ENCODE assay signal across 9 mouse cellular contexts in the genomic region with DNA sequence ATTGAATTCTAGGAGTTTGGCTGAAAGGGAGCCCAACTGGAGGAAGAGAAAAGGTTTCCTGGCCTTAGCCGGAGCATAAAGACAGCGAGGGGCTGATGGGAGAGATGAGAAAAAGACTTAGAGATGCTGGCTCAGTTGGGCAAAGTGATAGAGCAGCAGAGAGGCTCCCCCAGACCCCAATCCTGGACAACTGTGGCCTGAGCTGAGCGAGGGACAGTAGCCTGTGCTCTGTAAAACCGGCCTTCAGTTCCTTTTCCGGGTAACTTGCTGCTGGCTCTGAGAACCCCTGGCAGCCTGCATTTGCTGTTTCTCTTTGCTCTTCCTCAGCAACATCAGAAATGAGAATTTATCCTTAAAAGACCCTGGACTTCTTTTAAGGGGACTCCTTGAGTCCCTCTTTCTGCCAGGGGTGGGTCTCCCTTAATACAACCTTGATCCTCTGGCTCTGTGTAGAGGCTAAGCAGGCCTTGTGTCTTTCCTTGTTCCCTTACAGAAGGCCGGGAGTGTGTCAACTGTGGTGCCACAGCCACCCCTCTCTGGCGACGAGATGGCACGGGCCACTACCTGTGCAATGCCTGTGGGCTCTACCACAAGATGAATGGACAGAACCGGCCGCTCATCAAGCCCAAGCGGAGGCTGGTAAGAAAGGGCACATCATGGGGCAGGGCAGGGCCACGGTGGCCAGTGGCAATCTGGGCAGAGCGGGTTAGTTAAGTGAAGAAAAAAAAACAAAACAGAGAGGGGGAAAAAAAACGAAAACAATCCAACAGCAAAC. TPM values are rescaled to one million over a fixed set of nuclear protein-coding genes. Genes with fewer than 3 reads are reported as not detected.
DNase-seq lines count a peak whose midpoint lies in the region; ATAC-seq lines count a peak whose summit lies in the region.
"Had no signal": no experiment of that assay in that cellular context is flagged by ENCODE, and none has a peak within 500 bp of the region (broad histone marks: within the 10 kb centered on the region; RNA-seq: fewer than 3 reads in every experiment).

No protein-coding gene starts in this region.

- peak overlapping the region; percentile 27; the same call in 1 of the 2 replicates for H3K4me2 ChIP-seq in lung, embryonic 15.5 days
- H3K4me2 ChIP-seq in heart, embryonic 15.5 days = peak overlapping the region; percentile 83
- H3K4me2 ChIP-seq in neural tube, embryonic 11.5 days (ENCODE audit: low read depth) = no peak overlapping the region

- peaks cover 99% of the 10 kb centered on the region for H3K27me3 ChIP-seq in lung, embryonic 15.5 days
- H3K27me3 ChIP-seq in heart, embryonic 15.5 days = peaks cover 97% of the 10 kb centered on the region
- peaks cover 97% of the 10 kb centered on the region for H3K27me3 ChIP-seq in neural tube, embryonic 11.5 days (ENCODE audit: control insufficient read depth, insufficient read depth, low read length)

- no peaks in the 10 kb centered on the region for H3K9me3 ChIP-seq in lung, embryonic 15.5 days
- H3K9me3 ChIP-seq in heart, embryonic 15.5 days (replicated peaks) = no peaks in the 10 kb centered on the region
- no peaks in the 10 kb centered on the region for H3K9me3 ChIP-seq in neural tube, embryonic 11.5 days (ENCODE audit: control insufficient read depth, low read length)

- peak; percentile 93 for DNase-seq in heart, adult 11 months
- DNase-seq in heart, adult 9 months (ENCODE audit: low spot score in 2 of 2) = no peak
- no peak for DNase-seq in lung, postnatal 36 days
- peak; percentile 29 for DNase-seq in neural tube, embryonic 11.5 days (ENCODE audit: low spot score)
- no peak for DNase-seq in urinary bladder, postnatal 36 days (ENCODE audit: low spot score in 2 of 2)
- DNase-seq: thymus, postnatal 25 days had no signal

- ATAC-seq in lung, embryonic 15.5 days (ENCODE audit: borderline replicate concordance, extremely low read depth, low FRiP score, low TSS enrichment) = no peak
- ATAC-seq in heart, embryonic 15.5 days (replicated peaks; ENCODE audit: insufficient number of reproducible peaks, insufficient read depth, low FRiP score, low read depth) = no peak
- ATAC-seq in neural tube, embryonic 11.5 days (ENCODE audit: insufficient read depth, low FRiP score, low TSS enrichment) = no peak
- ATAC-seq in frontal cortex, adult (ENCODE audit: low TSS enrichment) = no peak

- 22% methylated on average over 15 of the region's 15 CpGs for WGBS in lung, embryonic 15.5 days
- WGBS in heart, embryonic 15.5 days = 33% methylated on average over 15 of the region's 15 CpGs
- 3% methylated on average over 15 of the region's 15 CpGs for WGBS in neural tube, embryonic 11.5 days

- no peaks in the 10 kb centered on the region for H3K36me3 ChIP-seq in lung, embryonic 15.5 days
- no peaks in the 10 kb centered on the region for H3K36me3 ChIP-seq in heart, embryonic 15.5 days
- H3K36me3 ChIP-seq in neural tube, embryonic 11.5 days (ENCODE audit: control insufficient read depth, insufficient read depth, low read length) = no peaks in the 10 kb centered on the region

- H3K4me1 ChIP-seq in lung, embryonic 15.5 days = peaks cover 36% of the 10 kb centered on the region
- H3K4me1 ChIP-seq in heart, embryonic 15.5 days (replicated peaks) = peaks cover 44% of the 10 kb centered on the region
- H3K4me1 ChIP-seq in neural tube, embryonic 11.5 days (ENCODE audit: control insufficient read depth, insufficient read depth, low read length) = peaks cover 12% of the 10 kb centered on the region

- peak overlapping the region; percentile 8; the same call in 1 of the 2 replicates for H3K4me3 ChIP-seq in lung, embryonic 15.5 days
- H3K4me3 ChIP-seq in heart, embryonic 15.5 days = peak overlapping the region; percentile 16; the same call in 1 of the 2 replicates
- no peak overlapping the region for H3K4me3 ChIP-seq in neural tube, embryonic 11.5 days (ENCODE audit: low read depth, low read length)

- H3K27ac ChIP-seq in lung, embryonic 15.5 days = peak overlapping the region; percentile 84
- peak overlapping the region; percentile 81 for H3K27ac ChIP-seq in heart, embryonic 15.5 days
- H3K27ac ChIP-seq in neural tube, embryonic 11.5 days (ENCODE audit: low read depth, low read length) = no peak overlapping the region

- H3K9ac ChIP-seq in lung, embryonic 15.5 days = no peak overlapping the region
- H3K9ac ChIP-seq in heart, embryonic 15.5 days = peak overlapping the region; percentile 24; the same call in 1 of the 2 replicates
- H3K9ac ChIP-seq in neural tube, embryonic 11.5 days (ENCODE audit: low read length) = no peak overlapping the region

RNA-seq across cellular contexts. Expression of gene Gata2, which starts 8.4 kb away (rescaled TPM):
- 17.5 and 17.9 TPM in 2 replicates for polyA plus RNA-seq in lung, embryonic 15.5 days (2015; fragmentation: Nextera tagmentation; extraction: Ambion mirVana)
- 14.0 and 20.4 TPM in 2 replicates for polyA plus RNA-seq in heart, embryonic 15.5 days (2015; fragmentation: Nextera tagmentation; extraction: Ambion mirVana)
- 8.3 and 8.9 TPM in 2 replicates for polyA plus RNA-seq in neural tube, embryonic 11.5 days (2014; fragmentation: Nextera tagmentation; extraction: Ambion mirVana)

RNA-seq across cellular contexts. Expression of gene Dnajb8, which starts 20.0 kb away (rescaled TPM):
- polyA plus RNA-seq in lung, embryonic 15.5 days (2015; fragmentation: Nextera tagmentation; extraction: Ambion mirVana) = not detected in 2 replicates
- polyA plus RNA-seq in heart, embryonic 15.5 days (2015; fragmentation: Nextera tagmentation; extraction: Ambion mirVana) = not detected in 2 replicates
- polyA plus RNA-seq in neural tube, embryonic 11.5 days (2014; fragmentation: Nextera tagmentation; extraction: Ambion mirVana) = not detected in 2 replicates

Comparison
In these comparisons a context has a peak if more than half of its experiments do, and no peak if none do; other contexts are left out.
1. DNase-seq: peak in heart, adult 11 months (single experiment) and neural tube, embryonic 11.5 days (single experiment); none in heart, adult 9 months (0 of 2), lung, postnatal 36 days (single experiment) and urinary bladder, postnatal 36 days (0 of 2).